In the genomic region with DNA sequence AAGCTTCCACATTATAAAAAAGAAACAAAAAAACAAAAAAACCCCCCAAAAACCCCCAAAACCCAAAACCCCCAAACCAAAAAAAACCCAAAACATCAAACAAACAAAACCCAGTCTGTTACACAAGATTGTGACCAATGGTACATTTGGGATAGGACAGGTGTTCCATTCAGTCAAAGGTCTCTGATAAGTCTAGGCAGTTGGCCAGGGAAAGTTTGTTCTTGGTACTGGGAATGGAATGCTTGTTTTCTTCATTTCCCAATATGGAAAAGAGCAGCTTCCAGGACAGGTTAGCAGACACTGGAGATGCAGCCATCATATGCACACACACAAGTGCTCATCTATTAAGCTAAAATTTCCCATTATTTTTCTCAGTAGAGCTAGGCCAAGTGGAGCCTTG, we compare ENCODE assay signal across 26 mouse cellular contexts. TPM values are rescaled to one million over a fixed set of nuclear protein-coding genes. Genes with fewer than 3 reads are reported as not detected.
"Had no signal": no experiment of that assay in that cellular context is flagged by ENCODE, and none has a peak within 500 bp of the region (broad histone marks: within the 10 kb centered on the region; RNA-seq: fewer than 3 reads in every experiment).

No protein-coding gene starts in this region.

- DNase-seq: gastrocnemius, postnatal 14 days; gastrocnemius, postnatal 36 days; heart, adult 11 months; heart, adult 2 months; heart, postnatal 10 days; heart, postnatal 4 days; kidney, adult 18-20 months; kidney, adult 8-10 months; kidney, postnatal 14 days; kidney, postnatal 36 days; lung, adult 18-20 months had no signal

- ATAC-seq: forebrain, embryonic 16.5 days; hindbrain, embryonic 16.5 days; inflammation-experienced regulatory T-cells, adult 6 months; intestine, postnatal 0 days had no signal

- H3K4me2 ChIP-seq: heart, embryonic 12.5 days; hindbrain, embryonic 12.5 days; hindbrain, embryonic 14.5 days; limb, embryonic 12.5 days had no signal

- H3K4me1 ChIP-seq: heart, embryonic 10.5 days; heart, embryonic 12.5 days; hindbrain, embryonic 10.5 days; hindbrain, embryonic 12.5 days; limb, embryonic 10.5 days; limb, embryonic 12.5 days had no signal

- H3K9ac ChIP-seq: heart, embryonic 12.5 days; hindbrain, embryonic 12.5 days; hindbrain, embryonic 14.5 days; limb, embryonic 12.5 days had no signal

- H3K36me3 ChIP-seq: heart, embryonic 10.5 days; heart, embryonic 12.5 days; hindbrain, embryonic 10.5 days; hindbrain, embryonic 12.5 days; limb, embryonic 10.5 days; limb, embryonic 12.5 days had no signal

- H3K4me3 ChIP-seq: heart, adult 2 months; heart, embryonic 10.5 days; heart, embryonic 12.5 days; hindbrain, embryonic 10.5 days; hindbrain, embryonic 12.5 days; layer of hippocampus, adult 2 months; left cerebral cortex, adult 2 months; limb, embryonic 10.5 days; limb, embryonic 12.5 days had no signal

- H3K27ac ChIP-seq: heart, adult 2 months; heart, embryonic 10.5 days; hindbrain, embryonic 10.5 days; hindbrain, embryonic 12.5 days; hindbrain, embryonic 14.5 days; layer of hippocampus, adult 2 months; left cerebral cortex, adult 2 months; limb, embryonic 10.5 days; limb, embryonic 12.5 days had no signal

- H3K9me3 ChIP-seq: heart, embryonic 10.5 days; heart, embryonic 12.5 days; hindbrain, embryonic 10.5 days; hindbrain, embryonic 12.5 days; limb, embryonic 10.5 days; limb, embryonic 12.5 days had no signal

- H3K27me3 ChIP-seq: heart, embryonic 12.5 days; hindbrain, embryonic 12.5 days; limb, embryonic 12.5 days had no signal

RNA-seq across cellular contexts. Expression of a gene that starts 0.4 kb away (rescaled TPM):
- polyA plus RNA-seq: forebrain, embryonic 16.5 days; heart, adult 2 months; heart, embryonic 14.5 days; hindbrain, embryonic 12.5 days; hindbrain, embryonic 16.5 days; inflammation-experienced regulatory T-cells, adult 6 months; limb, embryonic 10.5 days; limb, embryonic 12.5 days; limb, embryonic 14.5 days had no signal
